In genomic region chr11:85255471-85256027, GRCm38 (mm10) we compare ENCODE assay signal across 25 mouse cellular contexts. TPM values are rescaled to one million over a fixed set of nuclear protein-coding genes. Genes with fewer than 3 reads are reported as not detected.
DNase-seq lines count a peak whose midpoint lies in the region; ATAC-seq and TF ChIP-seq lines count a peak whose summit lies in the region.
"Had no signal": no experiment of that assay in that cellular context is flagged by ENCODE, and none has a peak within 500 bp of the region (broad histone marks: within the 10 kb centered on the region; RNA-seq: fewer than 3 reads in every experiment).

No protein-coding gene starts in this region.

- no peak overlapping the region for H3K9ac ChIP-seq in stomach, embryonic 14.5 days (replicated peaks; ENCODE audit: low read depth, low read length)
- no peak overlapping the region for H3K9ac ChIP-seq in stomach, postnatal 0 days (ENCODE audit: low read length)
- no peak overlapping the region for H3K9ac ChIP-seq in liver, embryonic 16.5 days (ENCODE audit: low read depth, low read length)
- H3K9ac ChIP-seq: embryonic facial prominence, embryonic 15.5 days; hindbrain, embryonic 14.5 days; midbrain, embryonic 12.5 days; neural tube, embryonic 15.5 days had no signal

- WGBS in stomach, embryonic 14.5 days: 39% methylated on average over 3 of the region's 3 CpGs
- 33% methylated on average over 3 of the region's 3 CpGs for WGBS in stomach, postnatal 0 days
- WGBS in liver, embryonic 16.5 days (ENCODE audit: insufficient replicate concordance): 17% methylated on average over 3 of the region's 3 CpGs

- H3K9me3 ChIP-seq in stomach, embryonic 14.5 days (ENCODE audit: control insufficient read depth, low read depth, low read length): no peaks in the 10 kb centered on the region
- H3K9me3 ChIP-seq in stomach, postnatal 0 days (ENCODE audit: control insufficient read depth, low read length): no peaks in the 10 kb centered on the region
- H3K9me3 ChIP-seq in liver, embryonic 16.5 days (replicated peaks; ENCODE audit: control insufficient read depth, low read length): no peaks in the 10 kb centered on the region
- H3K9me3 ChIP-seq: embryonic facial prominence, embryonic 15.5 days; midbrain, embryonic 12.5 days; neural tube, embryonic 15.5 days had no signal

- no peak overlapping the region for H3K4me3 ChIP-seq in stomach, embryonic 14.5 days (ENCODE audit: low read depth, low read length)
- H3K4me3 ChIP-seq in stomach, postnatal 0 days (ENCODE audit: low read depth, low read length): no peak overlapping the region
- H3K4me3 ChIP-seq in liver, embryonic 16.5 days (ENCODE audit: low read depth, low read length): no peak overlapping the region
- H3K4me3 ChIP-seq: embryonic facial prominence, embryonic 15.5 days; heart, adult 2 months; midbrain, embryonic 12.5 days; neural tube, embryonic 15.5 days had no signal

- no peak for TF ChIP-seq CTCF in stomach, postnatal 0 days (IDR thresholded peaks at IDR 0.05; ENCODE audit: low read depth)

- H3K4me2 ChIP-seq in stomach, embryonic 14.5 days (replicated peaks; ENCODE audit: low read depth, low read length): no peak overlapping the region
- H3K4me2 ChIP-seq in stomach, postnatal 0 days (replicated peaks; ENCODE audit: low read depth): no peak overlapping the region
- no peak overlapping the region for H3K4me2 ChIP-seq in liver, embryonic 16.5 days (ENCODE audit: low read depth, low read length)
- H3K4me2 ChIP-seq: embryonic facial prominence, embryonic 15.5 days; hindbrain, embryonic 14.5 days; midbrain, embryonic 12.5 days; neural tube, embryonic 15.5 days had no signal

- no peaks in the 10 kb centered on the region for H3K4me1 ChIP-seq in stomach, embryonic 14.5 days (ENCODE audit: control insufficient read depth, insufficient read depth, low read length)
- no peaks in the 10 kb centered on the region for H3K4me1 ChIP-seq in stomach, postnatal 0 days (replicated peaks; ENCODE audit: control insufficient read depth, insufficient read depth)
- peaks cover 17% of the 10 kb centered on the region for H3K4me1 ChIP-seq in liver, embryonic 16.5 days (ENCODE audit: control insufficient read depth, low read depth, low read length)
- H3K4me1 ChIP-seq: embryonic facial prominence, embryonic 15.5 days; midbrain, embryonic 12.5 days; neural tube, embryonic 15.5 days had no signal

- H3K36me3 ChIP-seq in stomach, embryonic 14.5 days (ENCODE audit: control insufficient read depth, insufficient read depth, low read length): no peaks in the 10 kb centered on the region
- H3K36me3 ChIP-seq in stomach, postnatal 0 days (ENCODE audit: control insufficient read depth, insufficient read depth, low read length): no peaks in the 10 kb centered on the region
- no peaks in the 10 kb centered on the region for H3K36me3 ChIP-seq in liver, embryonic 16.5 days (ENCODE audit: control insufficient read depth, insufficient read depth)
- H3K36me3 ChIP-seq: embryonic facial prominence, embryonic 15.5 days; midbrain, embryonic 12.5 days; neural tube, embryonic 15.5 days had no signal

- no peak overlapping the region for H3K27ac ChIP-seq in stomach, embryonic 14.5 days (ENCODE audit: low read length)
- no peak overlapping the region for H3K27ac ChIP-seq in stomach, postnatal 0 days (replicated peaks)
- 0 out of 2 replicates have a peak overlapping the region, but pooled peaks have one; percentile 48 for H3K27ac ChIP-seq in liver, embryonic 16.5 days (ENCODE audit: low read length)
- H3K27ac ChIP-seq: embryonic facial prominence, embryonic 15.5 days; heart, adult 2 months; hindbrain, embryonic 14.5 days; kidney, postnatal 0 days; midbrain, embryonic 12.5 days; neural tube, embryonic 15.5 days had no signal

- 0 out of 2 replicates have a peak, but pooled peaks have one; percentile 18 for ATAC-seq in stomach, embryonic 14.5 days (ENCODE audit: insufficient number of reproducible peaks, insufficient read depth, low FRiP score, low read depth)
- no peak for ATAC-seq in stomach, postnatal 0 days (ENCODE audit: low FRiP score, low TSS enrichment)
- peak; percentile 63 for ATAC-seq in liver, embryonic 16.5 days (ENCODE audit: low read depth)
- ATAC-seq in frontal cortex, adult (ENCODE audit: low TSS enrichment): no peak
- ATAC-seq: forebrain, embryonic 14.5 days had no signal

- no peaks in the 10 kb centered on the region for H3K27me3 ChIP-seq in stomach, embryonic 14.5 days (ENCODE audit: control insufficient read depth, insufficient read depth, low read length)
- H3K27me3 ChIP-seq in stomach, postnatal 0 days (ENCODE audit: control insufficient read depth, insufficient read depth, low read length): no peaks in the 10 kb centered on the region
- no peaks in the 10 kb centered on the region for H3K27me3 ChIP-seq in liver, embryonic 16.5 days (ENCODE audit: control insufficient read depth, insufficient read depth, low read depth, low read length)
- H3K27me3 ChIP-seq: embryonic facial prominence, embryonic 15.5 days; midbrain, embryonic 12.5 days; neural tube, embryonic 15.5 days had no signal

- TF ChIP-seq EP300 in stomach, postnatal 0 days (optimal IDR thresholded peaks at IDR 0.05): no peak

- peak; percentile 36 for DNase-seq in embryo, embryonic 10 days (ENCODE audit: low spot score)
- no peak for DNase-seq in embryo, embryonic 10.5 days (ENCODE audit: low spot score)
- DNase-seq in stomach, postnatal 0 days (ENCODE audit: low spot score): no peak
- DNase-seq in adipocyte (ENCODE audit: low spot score): no peak
- DNase-seq: cerebellum, adult 11 months; cerebellum, postnatal 10 days; gastrocnemius, postnatal 25 days; heart, adult 2 months; heart, postnatal 4 days; kidney, adult 2 months; left cerebral cortex, postnatal 4 days; lung, adult 18-20 months; lung, postnatal 10 days; right cerebral cortex, adult 18-20 months; right cerebral cortex, postnatal 4 days; thymus, postnatal 14 days had no signal

RNA-seq across cellular contexts. Expression of gene Appbp2, which starts 20.6 kb away (rescaled TPM):
- 51.4 and 52.4 TPM in 2 replicates for polyA plus RNA-seq in stomach, embryonic 14.5 days (2014; fragmentation: Nextera tagmentation; extraction: Ambion mirVana)
- polyA plus RNA-seq in stomach, postnatal 0 days (2015; fragmentation: Nextera tagmentation; extraction: Ambion mirVana): 23.1 and 24.2 TPM in 2 replicates
- polyA plus RNA-seq in liver, embryonic 16.5 days (2015; fragmentation: Nextera tagmentation; extraction: Ambion mirVana): 10.9 and 11.4 TPM in 2 replicates

RNA-seq across cellular contexts. Expression of gene Ppm1d, which starts 55.5 kb away (rescaled TPM):
- 14.6 and 20.3 TPM in 2 replicates for polyA plus RNA-seq in stomach, embryonic 14.5 days (2014; fragmentation: Nextera tagmentation; extraction: Ambion mirVana)
- polyA plus RNA-seq in stomach, postnatal 0 days (2015; fragmentation: Nextera tagmentation; extraction: Ambion mirVana): 11.0 and 12.4 TPM in 2 replicates
- polyA plus RNA-seq in liver, embryonic 16.5 days (2015; fragmentation: Nextera tagmentation; extraction: Ambion mirVana): 17.7 and 18.4 TPM in 2 replicates

Comparison
In these comparisons a context has a peak if more than half of its experiments do, and no peak if none do; other contexts are left out.
1. ATAC-seq: peak in stomach, embryonic 14.5 days (single experiment) and liver, embryonic 16.5 days (single experiment); none in stomach, postnatal 0 days (single experiment) and frontal cortex, adult (single experiment).